Mouse (Mus musculus) c-Kit-positive CD71-positive TER-119-negative erythroid progenitor cells, embryonic 14.5 days (primary cell): ENCODE data around the gene Gab2.
"Not testable (repeated sequence)": the region's sequence is repeated elsewhere in the genome, so short reads cannot be mapped to it uniquely, and the experiment has no call there.

Experiments
- DNase-seq: peaks from one replicate; pipeline ENCODE4 v3.0.0-alpha.2; 2013; ENCODE audit warnings: low read depth

The Gab2 gene

GRCm38 (mm10) chr7:97136453-97136852 lies 55.1 kb downstream of the Gab2 start:
- DNase-seq = no peak

- no peak for DNase-seq
These were observed 69.9 kb downstream of the Gab2 start for GRCm38 (mm10) chr7:97151082-97151813.

GRCm38 (mm10) chr7:97154756-97155487 lies 73.5 kb downstream of the Gab2 start:
- no peak for DNase-seq

GRCm38 (mm10) chr7:97164261-97164660 lies 82.9 kb downstream of the Gab2 start:
- no peak for DNase-seq

- no peak for DNase-seq
These were observed 89.7 kb downstream of the Gab2 start for GRCm38 (mm10) chr7:97171089-97171488.

GRCm38 (mm10) chr7:97171719-97172118 lies 90.3 kb downstream of the Gab2 start:
- DNase-seq = no peak

- no peak for DNase-seq
These were observed 90.7 kb downstream of the Gab2 start for GRCm38 (mm10) chr7:97172126-97172525.

GRCm38 (mm10) chr7:97181931-97182330 lies 100.5 kb downstream of the Gab2 start:
- DNase-seq = no peak

GRCm38 (mm10) chr7:97183426-97183825 lies 102.0 kb downstream of the Gab2 start:
- no peak for DNase-seq

GRCm38 (mm10) chr7:97184005-97184404 lies 102.6 kb downstream of the Gab2 start:
- DNase-seq = peak; percentile 71

- DNase-seq = no peak
These were observed 106.1 kb downstream of the Gab2 start for GRCm38 (mm10) chr7:97187387-97188081.

- no peak for DNase-seq
These were observed 107.7 kb downstream of the Gab2 start for GRCm38 (mm10) chr7:97189116-97189515.

- peak; percentile 66 for DNase-seq
These were observed 122.5 kb downstream of the Gab2 start for GRCm38 (mm10) chr7:97203907-97204306.

- DNase-seq = no peak
These were observed 127.6 kb downstream of the Gab2 start for GRCm38 (mm10) chr7:97208811-97209549.

- DNase-seq = peak; percentile 80
These were observed 128.8 kb downstream of the Gab2 start for GRCm38 (mm10) chr7:97210064-97210685.

- peak; percentile 29 for DNase-seq
These were observed 129.7 kb downstream of the Gab2 start for GRCm38 (mm10) chr7:97211117-97211516.

GRCm38 (mm10) chr7:97223836-97224235 lies 142.4 kb downstream of the Gab2 start:
- DNase-seq = no peak

GRCm38 (mm10) chr7:97245261-97245949 lies 164.0 kb downstream of the Gab2 start:
- DNase-seq = no peak

GRCm38 (mm10) chr7:97245950-97246578 lies 164.7 kb downstream of the Gab2 start:
- DNase-seq = not testable (repeated sequence)

- no peak for DNase-seq
These were observed 166.3 kb downstream of the Gab2 start for GRCm38 (mm10) chr7:97247661-97248060.

GRCm38 (mm10) chr7:97248136-97248535 lies 166.8 kb downstream of the Gab2 start:
- DNase-seq = no peak
